Mouse (Mus musculus) 3134 (cell line): Measurements from ENCODE around the gene Zfp472.
"Not testable (repeated sequence)": the region's sequence is repeated elsewhere in the genome, so short reads cannot be mapped to it uniquely, and the experiment has no call there.

Experiments used
- DNase-seq: peaks from one replicate; pipeline ENCODE4 v3.0.0-alpha.2; 2011; ENCODE audit warnings: low spot score; ENCODE audit not compliant: insufficient read length; ENCODE audit errors: extremely low read depth

The Zfp472 gene

GRCm38 (mm10) chr17:32998492-32998891, 32.9 kb downstream of the Zfp472 start:
- no peak for DNase-seq

- DNase-seq, result no peak
Observed at GRCm38 (mm10) chr17:33008337-33008736, 42.7 kb downstream of the Zfp472 start.

- DNase-seq, result not testable (repeated sequence)
Observed at GRCm38 (mm10) chr17:33020434-33020833, 54.8 kb downstream of the Zfp472 start.
